Mouse (Mus musculus) C2C12 (cell line): ENCODE results near the gene Dydc1. TPM values are rescaled to one million over a fixed set of nuclear protein-coding genes. Genes with fewer than 3 reads are reported as not detected.

Experiments used
- H3K27me3 ChIP-seq: one replicate; pipeline ENCODE4 v1.6.1; 2011; ENCODE audit not compliant: control insufficient read depth, insufficient read depth, insufficient read length
- H3K36me3 ChIP-seq: one replicate; pipeline ENCODE4 v1.6.1; 2011; ENCODE audit not compliant: control insufficient read depth, insufficient read depth
- H3K4me3 ChIP-seq: one replicate; pipeline ENCODE4 v1.5.1; 2011; ENCODE audit warnings: mild to moderate bottlenecking, control low read depth; ENCODE audit not compliant: poor library complexity, insufficient read depth, severe bottlenecking
- H3K79me2 ChIP-seq: one replicate; pipeline ENCODE4 v1.6.1; 2011; ENCODE audit not compliant: control insufficient read depth, insufficient read depth
- H3K79me3 ChIP-seq: one replicate; pipeline ENCODE4 v1.6.1; 2011; ENCODE audit warnings: low read depth, control low read depth
- H3ac ChIP-seq: one replicate; pipeline ENCODE3; 2011; ENCODE audit warnings: low read depth; ENCODE audit not compliant: control insufficient read depth, insufficient read length
- CEBPB ChIP-seq: IDR thresholded peaks from one replicate; pipeline ENCODE4 v1.6.1; 2011; ENCODE audit warnings: low read depth, mild to moderate bottlenecking, control low read depth, moderate library complexity
- CTCF ChIP-seq: IDR thresholded peaks from one replicate; pipeline ENCODE4 v1.5.1; 2011; ENCODE audit not compliant: control insufficient read depth, insufficient read depth, insufficient read length
- FOSL1 ChIP-seq: IDR thresholded peaks from one replicate; pipeline ENCODE4 v1.8.0; 2011; ENCODE audit warnings: mild to moderate bottlenecking, low read length; ENCODE audit not compliant: poor library complexity, insufficient read depth, severe bottlenecking
- MAX ChIP-seq: IDR thresholded peaks from one replicate; pipeline ENCODE4 v1.6.1; 2011; ENCODE audit warnings: mild to moderate bottlenecking, control low read depth
- MYOD1 ChIP-seq: IDR thresholded peaks from one replicate; pipeline ENCODE4 v1.6.1; 2011; ENCODE audit warnings: low read depth; ENCODE audit not compliant: control insufficient read depth, insufficient read length
- MYOG ChIP-seq: IDR thresholded peaks from one replicate; pipeline ENCODE4 v1.6.1; 2011; ENCODE audit not compliant: control insufficient read depth, insufficient read length; ENCODE audit errors: extremely low read depth
- USF1 ChIP-seq: IDR thresholded peaks from one replicate; pipeline ENCODE4 v1.6.1; 2011; ENCODE audit warnings: low read depth, mild to moderate bottlenecking, control low read depth, moderate library complexity
- polyA plus RNA-seq: library from polyadenylated mRNA; unstranded; fragments of >200 nt; fragmentation: generic; extraction: Trizol; gene quantifications from one replicate; pipeline ENCODE4 v1.2.1, GENCODE M21; 2012; ENCODE audit warnings: missing spikeins

Dydc1 gene
- polyA plus RNA-seq, 1 experiment: not detected

GRCm38 (mm10) chr14:41065168-41065567, 7.5 kb upstream of the Dydc1 start:
- TF ChIP-seq USF1 (no peak), MYOG (no peak), FOSL1 (no peak), MAX (no peak), CTCF (no peak), MYOD1 (no peak), CEBPB (no peak)
- H3K4me3 ChIP-seq: no peak overlapping the region
- no peaks in the 10 kb centered on the region for H3K36me3 ChIP-seq
- H3K27me3 ChIP-seq: no peaks in the 10 kb centered on the region
- H3K79me2 ChIP-seq: no peaks in the 10 kb centered on the region
- H3K79me3 ChIP-seq: no peaks in the 10 kb centered on the region
- H3ac ChIP-seq: no peak overlapping the region

- H3K36me3 ChIP-seq: no peaks in the 10 kb centered on the region
- TF ChIP-seq CEBPB: no peak
- TF ChIP-seq USF1: no peak
- no peak for TF ChIP-seq MAX
- no peak for TF ChIP-seq CTCF
- TF ChIP-seq MYOD1: no peak
- no peak for TF ChIP-seq MYOG
- TF ChIP-seq FOSL1: no peak
- no peaks in the 10 kb centered on the region for H3K27me3 ChIP-seq
- H3K79me3 ChIP-seq: no peaks in the 10 kb centered on the region
- H3ac ChIP-seq: no peak overlapping the region
- no peak overlapping the region for H3K4me3 ChIP-seq
- H3K79me2 ChIP-seq: no peaks in the 10 kb centered on the region
Observed at GRCm38 (mm10) chr14:41066416-41066815, 6.3 kb upstream of the Dydc1 start.

DNA sequence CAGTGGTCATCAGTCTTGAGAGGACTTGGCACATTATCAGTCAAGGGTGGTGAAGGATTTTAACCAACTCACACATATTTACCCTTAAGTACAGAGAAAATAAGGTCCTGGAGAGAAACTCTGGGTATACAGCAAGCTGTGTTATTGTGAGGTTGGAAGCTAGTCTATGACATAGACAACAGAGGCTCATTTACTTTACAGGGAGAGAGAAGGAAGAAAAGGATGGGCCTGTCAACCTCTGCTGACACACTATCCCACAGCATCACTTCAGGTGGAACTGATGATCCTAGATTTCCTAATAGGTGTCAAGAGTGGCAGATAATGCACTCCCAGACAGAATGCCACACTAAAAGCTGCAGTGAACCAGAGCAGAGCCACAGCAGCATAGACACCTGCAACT, 3.6 kb upstream of the Dydc1 start, which contains the start of gene Dydc2:
Gene Dydc2 (minus strand): TSS at position 101 of the 400 bp plus-strand sequence.
- no peaks in the 10 kb centered on the region for H3K36me3 ChIP-seq
- no peak within 1 kb of the TSS for H3ac ChIP-seq
- H3K79me2 ChIP-seq: no peaks in the 10 kb centered on the region
- no peak within 1 kb of the TSS for H3K4me3 ChIP-seq
- no peak for TF ChIP-seq MYOG
- TF ChIP-seq MYOD1: no peak
- no peak for TF ChIP-seq USF1
- no peak for TF ChIP-seq MAX
- TF ChIP-seq CTCF: no peak
- no peak for TF ChIP-seq FOSL1
- TF ChIP-seq CEBPB: no peak
- no peaks in the 10 kb centered on the region for H3K27me3 ChIP-seq
- no peaks in the 10 kb centered on the region for H3K79me3 ChIP-seq

DNA sequence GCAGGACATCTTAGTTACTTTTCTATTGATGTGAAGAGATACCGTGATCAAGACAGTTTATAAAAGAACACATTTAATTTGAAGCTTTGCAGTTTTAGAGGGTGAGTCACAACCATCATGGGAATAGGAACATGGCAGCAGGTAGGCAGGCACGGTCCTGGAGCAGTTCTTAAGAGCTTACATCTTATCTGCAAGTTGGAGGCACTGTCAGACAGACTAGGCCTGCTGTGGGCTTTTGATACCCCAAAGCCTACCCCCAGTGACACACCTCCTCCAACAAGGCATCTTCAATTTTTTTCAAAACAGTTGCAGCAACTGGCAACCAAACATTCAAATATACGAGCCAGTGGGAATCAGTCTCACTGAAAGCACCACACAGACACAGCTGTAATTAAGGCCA, 2.4 kb upstream of the Dydc1 start:
- Histone ChIP-seq H3K36me3 (no peaks in the 10 kb centered on the region), H3K4me3 (no peak overlapping the region), H3K27me3 (no peaks in the 10 kb centered on the region), H3K79me3 (no peaks in the 10 kb centered on the region), H3K79me2 (no peaks in the 10 kb centered on the region), H3ac (no peak overlapping the region)
- TF ChIP-seq CTCF (no peak), FOSL1 (no peak), MYOG (no peak), CEBPB (no peak), MAX (no peak), USF1 (no peak), MYOD1 (no peak)

DNA sequence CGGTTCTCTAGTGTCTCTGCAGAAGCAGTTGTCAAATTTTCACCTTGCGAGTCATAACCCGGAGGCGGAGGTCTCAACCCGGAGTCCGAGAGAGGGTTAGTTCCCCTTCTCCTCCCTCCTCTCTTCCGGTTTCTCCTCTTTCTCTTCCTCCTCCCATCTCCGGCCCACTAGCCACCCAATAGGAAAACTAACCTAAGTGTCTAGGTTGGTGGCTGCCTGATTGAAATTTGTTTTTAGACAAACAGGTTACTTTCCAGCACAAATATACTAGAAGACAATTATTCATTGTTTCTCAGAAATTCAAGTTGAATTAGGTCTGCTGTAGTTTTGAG, 199 bp downstream of the Dydc1 start:
- no peaks in the 10 kb centered on the region for H3K79me3 ChIP-seq
- no peaks in the 10 kb centered on the region for H3K36me3 ChIP-seq
- H3K79me2 ChIP-seq: no peaks in the 10 kb centered on the region
- H3ac ChIP-seq: no peak overlapping the region
- no peaks in the 10 kb centered on the region for H3K27me3 ChIP-seq
- H3K4me3 ChIP-seq: no peak overlapping the region
- TF ChIP-seq MYOG (no peak), MYOD1 (no peak), CTCF (no peak), CEBPB (no peak), MAX (no peak), USF1 (no peak), FOSL1 (no peak)

GRCm38 (mm10) chr14:41082408-41082807, 9.7 kb downstream of the Dydc1 start:
- Histone ChIP-seq H3K79me3 (no peaks in the 10 kb centered on the region), H3K36me3 (no peaks in the 10 kb centered on the region), H3K79me2 (no peaks in the 10 kb centered on the region), H3K4me3 (no peak overlapping the region), H3K27me3 (no peaks in the 10 kb centered on the region), H3ac (no peak overlapping the region)
- TF ChIP-seq MAX (no peak), CEBPB (no peak), CTCF (no peak), MYOG (no peak), USF1 (no peak), MYOD1 (no peak), FOSL1 (no peak)
